In genomic region chr8:83167932-83168331, GRCm38 (mm10) we compare ENCODE assay signal across 18 mouse cellular contexts. TPM values are rescaled to one million over a fixed set of nuclear protein-coding genes. Genes with fewer than 3 reads are reported as not detected.
DNase-seq lines count a peak whose midpoint lies in the region; ATAC-seq lines count a peak whose summit lies in the region.
"Had no signal": no experiment of that assay in that cellular context is flagged by ENCODE, and none has a peak within 500 bp of the region (broad histone marks: within the 10 kb centered on the region; RNA-seq: fewer than 3 reads in every experiment).

No protein-coding gene starts in this region.

- no peak overlapping the region for H3K27ac ChIP-seq in forebrain, embryonic 15.5 days (replicated peaks)
- 0 out of 2 replicates have a peak overlapping the region, but pooled peaks have one; percentile 55 for H3K27ac ChIP-seq in midbrain, embryonic 10.5 days (replicated peaks)
- no peak overlapping the region for H3K27ac ChIP-seq in neural tube, embryonic 15.5 days (replicated peaks)
- H3K27ac ChIP-seq: embryonic facial prominence, embryonic 15.5 days had no signal

- no peak for DNase-seq in midbrain, embryonic 10.5 days (ENCODE audit: low spot score)
- no peak for DNase-seq in right cerebral cortex, postnatal 4 days
- DNase-seq in spleen, postnatal 4 days (ENCODE audit: low spot score in 2 of 2), result no peak
- DNase-seq in left cerebral cortex, postnatal 25 days (ENCODE audit: low spot score in 2 of 2), result no peak
- DNase-seq: cerebellum, postnatal 36 days; heart, postnatal 14 days; kidney, adult 8-10 months; layer of hippocampus, adult 9-11 months; lung, postnatal 36 days; right cerebral cortex, adult 18-20 months; thymus, postnatal 36 days had no signal

- no peak overlapping the region; the same call in 1 of the 2 replicates for H3K9ac ChIP-seq in forebrain, embryonic 15.5 days (replicated peaks)
- H3K9ac ChIP-seq in neural tube, embryonic 15.5 days (replicated peaks), result no peak overlapping the region
- H3K9ac ChIP-seq: embryonic facial prominence, embryonic 15.5 days had no signal

- H3K4me3 ChIP-seq in megakaryocyte, embryonic 14.5 days (replicated peaks), result peak overlapping the region; percentile 59
- H3K4me3 ChIP-seq in forebrain, embryonic 15.5 days, result peak overlapping the region; percentile 58
- peak overlapping the region; percentile 89 for H3K4me3 ChIP-seq in midbrain, embryonic 10.5 days
- peak overlapping the region; percentile 79 for H3K4me3 ChIP-seq in neural tube, embryonic 15.5 days (replicated peaks)
- H3K4me3 ChIP-seq: embryonic facial prominence, embryonic 15.5 days had no signal

- intact Hi-C loops in left cerebral cortex, postnatal 25 days (cut with DNase I), result loop anchor here (5.0 kb wide), 2 partner anchors 74 to 306 kb away; partner anchors contain the start of gene Rnf150

- peaks cover 48% of the 10 kb centered on the region for H3K27me3 ChIP-seq in megakaryocyte, embryonic 14.5 days (replicated peaks)
- H3K27me3 ChIP-seq in forebrain, embryonic 15.5 days, result no peaks in the 10 kb centered on the region
- no peaks in the 10 kb centered on the region for H3K27me3 ChIP-seq in midbrain, embryonic 10.5 days (ENCODE audit: low read depth, poor library complexity, severe bottlenecking)
- no peaks in the 10 kb centered on the region for H3K27me3 ChIP-seq in neural tube, embryonic 15.5 days (replicated peaks)
- H3K27me3 ChIP-seq: embryonic facial prominence, embryonic 15.5 days had no signal

- no peaks in the 10 kb centered on the region for H3K36me3 ChIP-seq in megakaryocyte, embryonic 14.5 days (replicated peaks; ENCODE audit: low read length)
- H3K36me3 ChIP-seq in forebrain, embryonic 15.5 days, result no peaks in the 10 kb centered on the region
- no peaks in the 10 kb centered on the region for H3K36me3 ChIP-seq in midbrain, embryonic 10.5 days
- no peaks in the 10 kb centered on the region for H3K36me3 ChIP-seq in neural tube, embryonic 15.5 days
- H3K36me3 ChIP-seq: embryonic facial prominence, embryonic 15.5 days had no signal

- ATAC-seq in megakaryocyte, adult 5-6 weeks (ENCODE audit: poor library complexity, severe bottlenecking), result no peak
- no peak for ATAC-seq in forebrain, embryonic 15.5 days (replicated peaks)
- ATAC-seq in neural tube, embryonic 15.5 days (ENCODE audit: low FRiP score), result no peak
- ATAC-seq: CD4-positive, CD25-positive, alpha-beta regulatory T cell, adult 4 months had no signal

- H3K4me2 ChIP-seq in forebrain, embryonic 15.5 days (replicated peaks), result peak overlapping the region; percentile 65
- peak overlapping the region; percentile 59 for H3K4me2 ChIP-seq in neural tube, embryonic 15.5 days
- H3K4me2 ChIP-seq: embryonic facial prominence, embryonic 15.5 days had no signal

- H3K9me3 ChIP-seq in megakaryocyte, embryonic 14.5 days, result no peaks in the 10 kb centered on the region
- no peaks in the 10 kb centered on the region for H3K9me3 ChIP-seq in forebrain, embryonic 15.5 days
- no peaks in the 10 kb centered on the region for H3K9me3 ChIP-seq in midbrain, embryonic 10.5 days (replicated peaks)
- H3K9me3 ChIP-seq in neural tube, embryonic 15.5 days (replicated peaks), result no peaks in the 10 kb centered on the region
- H3K9me3 ChIP-seq: embryonic facial prominence, embryonic 15.5 days had no signal

- peaks cover 15% of the 10 kb centered on the region for H3K4me1 ChIP-seq in megakaryocyte, embryonic 14.5 days
- peaks cover 32% of the 10 kb centered on the region for H3K4me1 ChIP-seq in forebrain, embryonic 15.5 days
- peaks cover 49% of the 10 kb centered on the region for H3K4me1 ChIP-seq in midbrain, embryonic 10.5 days
- peaks cover 29% of the 10 kb centered on the region for H3K4me1 ChIP-seq in neural tube, embryonic 15.5 days

- WGBS in forebrain, embryonic 15.5 days, result 58% methylated on average over 3 of the region's 3 CpGs
- 27% methylated on average over 3 of the region's 3 CpGs for WGBS in midbrain, embryonic 10.5 days
- 43% methylated on average over 3 of the region's 3 CpGs for WGBS in neural tube, embryonic 15.5 days

RNA-seq across cellular contexts. Expression of gene Gm10645, which starts 2.0 kb away (rescaled TPM):
- polyA plus RNA-seq in megakaryocyte, embryonic 14.5 days (2012; ENCODE audit: insufficient read depth, low replicate concordance), result not detected in 2 replicates
- 0.29 and 0.89 TPM in 2 replicates for total RNA-seq in megakaryocyte, adult 5-6 weeks (2015)
- 0.51 TPM in 1 of 2 replicates, not detected in the other for total RNA-seq in megakaryocyte, adult 5-6 weeks (2017)
- 5.5 and 8.1 TPM in 2 replicates for polyA plus RNA-seq in forebrain, embryonic 15.5 days (2015; fragmentation: Nextera tagmentation; extraction: Ambion mirVana)
- 3.1 and 3.4 TPM in 2 replicates for polyA plus RNA-seq in midbrain, embryonic 10.5 days (2016; fragmentation: Nextera tagmentation; extraction: Ambion mirVana)
- 5.5 and 6.2 TPM in 2 replicates for polyA plus RNA-seq in neural tube, embryonic 15.5 days (2015; fragmentation: Nextera tagmentation; extraction: Ambion mirVana)
- total RNA-seq in left cerebral cortex, postnatal 25 days (2021), result 1 to 10 TPM; 1.6 to 3.0 TPM
- total RNA-seq: heart, adult 8-10 months; heart, postnatal 14 days had no signal
- polyA plus RNA-seq: CD4-positive, CD25-positive, alpha-beta regulatory T cell, adult 4 months had no signal

RNA-seq across cellular contexts. Expression of gene Tbc1d9, which starts 2.8 kb away (rescaled TPM):
- 0.45 TPM in 1 of 2 replicates, not detected in the other for polyA plus RNA-seq in megakaryocyte, embryonic 14.5 days (2012; ENCODE audit: insufficient read depth, low replicate concordance)
- 6.5 and 9.3 TPM in 2 replicates for total RNA-seq in megakaryocyte, adult 5-6 weeks (2015)
- total RNA-seq in megakaryocyte, adult 5-6 weeks (2017), result 13.4 and 18.6 TPM in 2 replicates
- polyA plus RNA-seq in forebrain, embryonic 15.5 days (2015; fragmentation: Nextera tagmentation; extraction: Ambion mirVana), result 11.9 and 16.1 TPM in 2 replicates
- 4.8 and 7.0 TPM in 2 replicates for polyA plus RNA-seq in midbrain, embryonic 10.5 days (2016; fragmentation: Nextera tagmentation; extraction: Ambion mirVana)
- 12.4 and 14.4 TPM in 2 replicates for polyA plus RNA-seq in neural tube, embryonic 15.5 days (2015; fragmentation: Nextera tagmentation; extraction: Ambion mirVana)
- 100 to 1,000 TPM in 1 of 2 experiments, 10 to 100 TPM in 1; 98.7 to 106 TPM for total RNA-seq in left cerebral cortex, postnatal 25 days (2021)
